Mouse (Mus musculus): ENCODE results near the gene Cckbr. TPM values are rescaled to one million over a fixed set of nuclear protein-coding genes. Genes with fewer than 3 reads are reported as not detected.

Cckbr gene
- total RNA-seq, 1 experiment: 0.27 TPM

GRCm38 (mm10) chr7:105514561-105514960 is 89.0 kb downstream of the Cckbr start:
- no peaks in the 10 kb centered on the region for H3K4me1 ChIP-seq (ENCODE audit: control insufficient read depth in 2 of 2, insufficient read depth in 2 of 2, low read length in 2 of 2, poor library complexity in 1 of 2)
- no peak overlapping the region for H3K4me3 ChIP-seq (ENCODE audit: insufficient read depth in 1 of 2, low read depth in 1 of 2, low read length in 2 of 2, poor library complexity in 1 of 2, severe bottlenecking in 1 of 2)
- in situ Hi-C loops (cut with MboI; ENCODE audit: low sequenced_read_pairs in 2 of 2, unreplicated experiment in 2 of 2): loop anchor here (10.0 to 25.0 kb wide), 2 partner anchors 60 to 327 kb away; partner anchors contain the start of gene Olfr685 (in 1 of the 2)
- no peak for TF ChIP-seq CHD2 (IDR thresholded peaks at IDR 0.05; ENCODE audit: low read depth, low read length)
- TF ChIP-seq MAFK (IDR thresholded peaks at IDR 0.05; ENCODE audit: insufficient read depth, low read depth, low read length): no peak
- no peak for TF ChIP-seq ZNF384 (IDR thresholded peaks at IDR 0.05; ENCODE audit: low read depth, low read length)
- TF ChIP-seq ZC3H11A (IDR thresholded peaks at IDR 0.05; ENCODE audit: borderline replicate concordance, low read depth, low read length): no peak
- DNase-seq (ENCODE audit: low read depth, low spot score): no peak
- no peak overlapping the region for H3K27ac ChIP-seq (ENCODE audit: insufficient read depth, low read depth, low read length, poor library complexity, severe bottlenecking)
- no peak overlapping the region for H3K9ac ChIP-seq (ENCODE audit: insufficient read depth, low read depth, low read length, poor library complexity, severe bottlenecking)
- H3K9me3 ChIP-seq (ENCODE audit: control insufficient read depth, insufficient read depth, low read depth, low read length): no peaks in the 10 kb centered on the region
- no peaks in the 10 kb centered on the region for H3K36me3 ChIP-seq (ENCODE audit: control insufficient read depth, insufficient read depth, low read length, poor library complexity, severe bottlenecking)

- Histone ChIP-seq H3K9ac (ENCODE audit: insufficient read depth, low read depth, low read length, poor library complexity, severe bottlenecking) (no peak overlapping the region), H3K36me3 (ENCODE audit: control insufficient read depth, insufficient read depth, low read length, poor library complexity, severe bottlenecking) (no peaks in the 10 kb centered on the region), H3K27ac (ENCODE audit: insufficient read depth, low read depth, low read length, poor library complexity, severe bottlenecking) (no peak overlapping the region), H3K4me3 (ENCODE audit: insufficient read depth in 1 of 2, low read depth in 1 of 2, low read length in 2 of 2, poor library complexity in 1 of 2, severe bottlenecking in 1 of 2) (no peak overlapping the region), H3K4me1 (ENCODE audit: control insufficient read depth in 2 of 2, insufficient read depth in 2 of 2, low read length in 2 of 2, poor library complexity in 1 of 2) (no peaks in the 10 kb centered on the region), H3K9me3 (ENCODE audit: control insufficient read depth, insufficient read depth, low read depth, low read length) (no peaks in the 10 kb centered on the region)
- in situ Hi-C loops (cut with MboI; ENCODE audit: low sequenced_read_pairs in 2 of 2, unreplicated experiment in 2 of 2): loop anchor here (10.0 to 25.0 kb wide), 2 partner anchors 60 to 328 kb away; partner anchors contain the start of gene Olfr685 (in 1 of the 2)
- DNase-seq (ENCODE audit: low read depth, low spot score): peak; percentile 63
- TF ChIP-seq CHD2 (IDR thresholded peaks at IDR 0.05; ENCODE audit: low read depth, low read length) (no peak), ZC3H11A (IDR thresholded peaks at IDR 0.05; ENCODE audit: borderline replicate concordance, low read depth, low read length) (peak; percentile 93), MAFK (IDR thresholded peaks at IDR 0.05; ENCODE audit: insufficient read depth, low read depth, low read length) (no peak), HCFC1 (IDR thresholded peaks at IDR 0.05; ENCODE audit: borderline replicate concordance, insufficient read depth, low read length) (no peak)
Measured at GRCm38 (mm10) chr7:105515178-105515577, 89.6 kb downstream of the Cckbr start.

GRCm38 (mm10) chr7:105516669-105517360 is 91.3 kb downstream of the Cckbr start:
- TF ChIP-seq CHD2 (IDR thresholded peaks at IDR 0.05; ENCODE audit: low read depth, low read length) (no peak), ZNF384 (IDR thresholded peaks at IDR 0.05; ENCODE audit: low read depth, low read length) (no peak), HCFC1 (IDR thresholded peaks at IDR 0.05; ENCODE audit: borderline replicate concordance, insufficient read depth, low read length) (no peak), ZC3H11A (IDR thresholded peaks at IDR 0.05; ENCODE audit: borderline replicate concordance, low read depth, low read length) (no peak), MAFK (IDR thresholded peaks at IDR 0.05; ENCODE audit: insufficient read depth, low read depth, low read length) (no peak)
- H3K4me1 ChIP-seq (ENCODE audit: control insufficient read depth in 2 of 2, insufficient read depth in 2 of 2, low read length in 2 of 2, poor library complexity in 1 of 2): no peaks in the 10 kb centered on the region
- in situ Hi-C loops (cut with MboI; ENCODE audit: low sequenced_read_pairs in 2 of 2, unreplicated experiment in 2 of 2): loop anchor here (10.0 to 25.0 kb wide), 2 partner anchors 62 to 330 kb away; partner anchors contain the start of gene Olfr685 (in 1 of the 2)
- no peak overlapping the region for H3K27ac ChIP-seq (ENCODE audit: insufficient read depth, low read depth, low read length, poor library complexity, severe bottlenecking)
- H3K9me3 ChIP-seq (ENCODE audit: control insufficient read depth, insufficient read depth, low read depth, low read length): no peaks in the 10 kb centered on the region
- no peaks in the 10 kb centered on the region for H3K36me3 ChIP-seq (ENCODE audit: control insufficient read depth, insufficient read depth, low read length, poor library complexity, severe bottlenecking)
- no peak for DNase-seq (ENCODE audit: low read depth, low spot score)
- H3K9ac ChIP-seq (ENCODE audit: insufficient read depth, low read depth, low read length, poor library complexity, severe bottlenecking): no peak overlapping the region
- no peak overlapping the region for H3K4me3 ChIP-seq (ENCODE audit: insufficient read depth in 1 of 2, low read depth in 1 of 2, low read length in 2 of 2, poor library complexity in 1 of 2, severe bottlenecking in 1 of 2)

DNA sequence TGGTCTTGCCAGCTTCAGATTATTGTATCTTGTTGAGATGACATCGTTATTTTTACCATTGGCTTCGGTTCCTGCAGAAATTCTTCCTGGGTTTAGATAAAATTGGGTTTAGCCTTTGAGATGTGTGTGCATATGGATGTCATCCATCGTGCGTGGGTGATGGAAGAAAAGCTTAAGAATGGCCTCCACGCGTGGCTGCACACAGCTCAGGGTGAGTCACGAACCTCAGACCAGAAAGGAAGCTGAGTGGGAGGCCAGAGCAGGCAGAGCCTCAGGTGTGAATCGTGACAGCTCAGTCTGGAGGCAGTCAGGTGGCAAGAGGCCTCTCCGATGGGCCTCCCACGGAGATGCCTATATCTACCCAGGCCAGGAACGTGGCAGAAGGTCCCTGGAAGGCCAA is 93.8 kb downstream of the Cckbr start:
- Histone ChIP-seq H3K9ac (ENCODE audit: insufficient read depth, low read depth, low read length, poor library complexity, severe bottlenecking) (no peak overlapping the region), H3K4me3 (ENCODE audit: insufficient read depth in 1 of 2, low read depth in 1 of 2, low read length in 2 of 2, poor library complexity in 1 of 2, severe bottlenecking in 1 of 2) (no peak overlapping the region), H3K9me3 (ENCODE audit: control insufficient read depth, insufficient read depth, low read depth, low read length) (no peaks in the 10 kb centered on the region), H3K27ac (ENCODE audit: insufficient read depth, low read depth, low read length, poor library complexity, severe bottlenecking) (no peak overlapping the region), H3K36me3 (ENCODE audit: control insufficient read depth, insufficient read depth, low read length, poor library complexity, severe bottlenecking) (no peaks in the 10 kb centered on the region), H3K4me1 (ENCODE audit: control insufficient read depth in 2 of 2, insufficient read depth in 2 of 2, low read length in 2 of 2, poor library complexity in 1 of 2) (no peaks in the 10 kb centered on the region)
- DNase-seq (ENCODE audit: low read depth, low spot score): no peak
- TF ChIP-seq ZC3H11A (IDR thresholded peaks at IDR 0.05; ENCODE audit: borderline replicate concordance, low read depth, low read length) (no peak), CHD2 (IDR thresholded peaks at IDR 0.05; ENCODE audit: low read depth, low read length) (no peak), HCFC1 (IDR thresholded peaks at IDR 0.05; ENCODE audit: borderline replicate concordance, insufficient read depth, low read length) (no peak), MAFK (IDR thresholded peaks at IDR 0.05; ENCODE audit: insufficient read depth, low read depth, low read length) (no peak)
- in situ Hi-C loops (cut with MboI; ENCODE audit: low sequenced_read_pairs in 2 of 2, unreplicated experiment in 2 of 2): loop anchor here (10.0 to 25.0 kb wide), 2 partner anchors 65 to 332 kb away; partner anchors contain the start of gene Olfr685 (in 1 of the 2)
